Mouse (Mus musculus) left cerebral cortex, postnatal 36 days (tissue): ENCODE results near the gene Sox5. TPM values are rescaled to one million over a fixed set of nuclear protein-coding genes. Genes with fewer than 3 reads are reported as not detected.
A peak's percentile ranks its signal among the peaks of the same experiment; 100 is the strongest.

Experiments used
- DNase-seq, 2 experiments: peaks; one replicate each; pipeline ENCODE4 v3.0.0; 2021 to 2022; ENCODE audit warnings: low spot score in 2 of 2, mixed read lengths in 1 of 2
- intact Hi-C: fragments of 180-260 bp; cut with DNase I; formaldehyde crosslinking; loops from one replicate; pipeline ENCODE4 v1.15.1; 2025
- total RNA-seq, 2 experiments: library from RNA; stranded (reverse); gene quantifications; 2 replicates each; pipeline ENCODE4 v1.2.3; 2021

The Sox5 gene
- total RNA-seq, 2 experiments from 2014 or later, result 52.1 to 57.9 TPM

- no peak for DNase-seq
- intact Hi-C loops, result no loop called here
These were observed 407.0 kb downstream of the Sox5 start for GRCm38 (mm10) chr6:144374810-144375209.

- intact Hi-C loops, result no loop called here
- DNase-seq, result no peak
These were observed 411.1 kb downstream of the Sox5 start for GRCm38 (mm10) chr6:144370699-144371098.

GRCm38 (mm10) chr6:144367626-144368077 lies 414.1 kb downstream of the Sox5 start:
- intact Hi-C loops, result no loop called here
- no peak for DNase-seq

GRCm38 (mm10) chr6:144361267-144362038 lies 420.3 kb downstream of the Sox5 start:
- intact Hi-C loops, result no loop called here
- no peak for DNase-seq

GRCm38 (mm10) chr6:144357081-144357480 lies 424.7 kb downstream of the Sox5 start:
- intact Hi-C loops, result no loop called here
- no peak for DNase-seq

GRCm38 (mm10) chr6:144351049-144351448 lies 430.7 kb downstream of the Sox5 start:
- intact Hi-C loops, result no loop called here

GRCm38 (mm10) chr6:144343338-144343737 lies 438.4 kb downstream of the Sox5 start:
- peak; percentile 15 to 23 for DNase-seq
- intact Hi-C loops, result no loop called here

More at GRCm38 (mm10) chr6:144351049-144351448, 430.7 kb downstream of the Sox5 start:
- no peak for DNase-seq

GRCm38 (mm10) chr6:144339554-144339953 lies 442.2 kb downstream of the Sox5 start:
- DNase-seq, result no peak
- intact Hi-C loops, result loop anchor here (10.0 kb wide), 1 partner anchor 625 kb away; no protein-coding TSS in a partner anchor

GRCm38 (mm10) chr6:144339006-144339405 lies 442.8 kb downstream of the Sox5 start:
- intact Hi-C loops, result loop anchor here (10.0 kb wide), 1 partner anchor 626 kb away; no protein-coding TSS in a partner anchor

GRCm38 (mm10) chr6:144338221-144338620 lies 443.6 kb downstream of the Sox5 start:
- no peak for DNase-seq
- intact Hi-C loops, result loop anchor here (10.0 kb wide), 1 partner anchor 627 kb away; no protein-coding TSS in a partner anchor

More at GRCm38 (mm10) chr6:144339006-144339405, 442.8 kb downstream of the Sox5 start:
- peak in 1 of 2 experiments; percentile 15 for DNase-seq

- DNase-seq, result no peak
- intact Hi-C loops, result loop anchor here (10.0 kb wide), 1 partner anchor 627 kb away; no protein-coding TSS in a partner anchor
These were observed 444.3 kb downstream of the Sox5 start for GRCm38 (mm10) chr6:144337436-144337969.

- intact Hi-C loops, result loop anchor here (10.0 kb wide), 1 partner anchor 628 kb away; no protein-coding TSS in a partner anchor
These were observed 445.0 kb downstream of the Sox5 start for GRCm38 (mm10) chr6:144336789-144337188.

GRCm38 (mm10) chr6:144333146-144333545 lies 448.6 kb downstream of the Sox5 start:
- no peak for DNase-seq
- intact Hi-C loops, result loop anchor here (10.0 kb wide), 1 partner anchor 632 kb away; no protein-coding TSS in a partner anchor

More at GRCm38 (mm10) chr6:144336789-144337188, 445.0 kb downstream of the Sox5 start:
- no peak for DNase-seq

GRCm38 (mm10) chr6:144332027-144332426 lies 449.8 kb downstream of the Sox5 start:
- no peak for DNase-seq
- intact Hi-C loops, result loop anchor here (10.0 kb wide), 1 partner anchor 633 kb away; no protein-coding TSS in a partner anchor

GRCm38 (mm10) chr6:144329311-144329930 lies 452.4 kb downstream of the Sox5 start:
- intact Hi-C loops, result no loop called here
- DNase-seq, result no peak

- no peak for DNase-seq
- intact Hi-C loops, result no loop called here
These were observed 453.0 kb downstream of the Sox5 start for GRCm38 (mm10) chr6:144328779-144329178.

- intact Hi-C loops, result no loop called here
- DNase-seq, result no peak
These were observed 455.0 kb downstream of the Sox5 start for GRCm38 (mm10) chr6:144326817-144327216.

- DNase-seq, result no peak
- intact Hi-C loops, result no loop called here
These were observed 458.4 kb downstream of the Sox5 start for GRCm38 (mm10) chr6:144323372-144323771.

GRCm38 (mm10) chr6:144322297-144323047 lies 459.3 kb downstream of the Sox5 start:
- intact Hi-C loops, result no loop called here
- no peak for DNase-seq
